Mouse (Mus musculus) cerebral cortex, adult 2 months (tissue): ENCODE results near the gene Epn1.

Experiments
- WGBS: fragments of 180-500 bp; shearing (Covaris S2); methylation state at CpG from one replicate; pipeline ENCODE4 v1.1.7; 2018; 5-methylcytosine and 5-hydroxymethylcytosine counted together

Gene Epn1

DNA sequence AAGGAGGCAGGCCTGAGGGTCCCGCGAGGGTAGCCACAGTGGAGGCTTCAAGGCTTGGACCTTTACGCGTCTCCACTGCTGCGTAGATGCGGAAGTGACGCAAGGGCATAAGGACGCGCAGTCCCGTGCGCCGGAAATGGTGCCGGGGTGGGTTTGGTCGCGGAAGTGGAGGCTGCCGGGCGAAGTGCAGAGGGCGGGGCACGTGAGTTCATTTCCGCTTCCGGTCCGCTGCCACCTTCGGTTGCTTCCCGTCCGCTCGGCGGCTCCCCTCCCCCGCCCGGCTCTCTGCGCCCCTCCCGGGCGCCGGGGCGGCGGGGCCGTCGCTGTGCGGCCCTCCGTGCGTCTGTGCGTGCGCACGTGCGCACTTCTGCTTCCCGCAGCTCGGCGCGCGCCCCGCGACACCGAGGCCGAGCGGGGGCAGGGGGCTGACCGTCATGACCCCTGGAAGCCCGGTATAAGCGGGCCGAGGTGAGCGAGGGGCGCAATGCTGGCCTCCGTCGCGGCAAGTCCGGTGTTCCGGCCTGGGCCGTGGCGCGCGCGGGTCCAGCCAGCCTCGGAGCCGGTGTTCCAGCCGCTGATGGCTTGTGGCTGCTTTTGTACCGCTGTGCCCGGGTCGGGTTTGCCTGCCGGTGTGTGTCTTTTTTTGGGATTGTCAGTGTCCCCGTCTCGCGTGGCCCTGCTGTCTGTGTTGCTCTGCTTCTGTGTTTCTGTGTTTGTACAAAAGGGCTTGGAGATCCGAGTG is at the start of gene Epn1:
Epn1 (plus strand) TSS at position 226 of the 742 bp plus-strand sequence.
- WGBS, result under 1% methylated on average over 80 of the region's 81 CpGs

DNA sequence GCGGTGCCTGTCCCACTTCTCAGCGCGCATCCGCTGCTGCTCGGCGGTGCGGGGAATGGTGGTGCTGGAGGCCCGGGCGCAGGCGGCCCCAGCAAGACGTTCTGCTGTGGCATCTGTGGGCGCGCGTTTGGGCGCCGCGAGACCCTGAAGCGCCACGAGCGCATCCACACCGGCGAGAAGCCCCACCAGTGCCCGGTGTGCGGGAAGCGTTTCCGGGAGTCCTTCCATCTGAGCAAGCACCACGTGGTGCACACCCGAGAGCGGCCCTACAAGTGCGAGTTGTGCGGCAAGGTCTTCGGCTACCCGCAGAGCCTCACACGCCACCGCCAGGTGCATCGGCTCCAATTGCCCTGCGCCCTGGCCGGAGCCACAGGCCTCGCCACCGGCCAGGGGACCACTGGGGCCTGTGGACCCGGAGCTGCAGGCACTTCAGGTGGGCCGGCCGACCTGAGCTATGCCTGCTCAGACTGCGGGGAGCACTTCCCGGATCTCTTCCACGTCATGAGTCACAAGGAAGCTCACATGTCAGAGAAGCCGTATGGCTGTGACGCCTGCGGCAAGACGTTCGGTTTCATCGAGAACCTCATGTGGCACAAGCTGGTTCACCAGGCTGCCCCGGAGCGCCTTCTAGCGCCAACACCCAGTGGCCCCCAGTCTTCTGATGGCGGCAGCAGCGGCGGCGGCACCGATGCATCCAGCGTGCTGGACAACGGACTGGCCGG is 49.3 kb upstream of the Epn1 start:
- WGBS, result 90% methylated on average over 63 of the region's 63 CpGs

DNA sequence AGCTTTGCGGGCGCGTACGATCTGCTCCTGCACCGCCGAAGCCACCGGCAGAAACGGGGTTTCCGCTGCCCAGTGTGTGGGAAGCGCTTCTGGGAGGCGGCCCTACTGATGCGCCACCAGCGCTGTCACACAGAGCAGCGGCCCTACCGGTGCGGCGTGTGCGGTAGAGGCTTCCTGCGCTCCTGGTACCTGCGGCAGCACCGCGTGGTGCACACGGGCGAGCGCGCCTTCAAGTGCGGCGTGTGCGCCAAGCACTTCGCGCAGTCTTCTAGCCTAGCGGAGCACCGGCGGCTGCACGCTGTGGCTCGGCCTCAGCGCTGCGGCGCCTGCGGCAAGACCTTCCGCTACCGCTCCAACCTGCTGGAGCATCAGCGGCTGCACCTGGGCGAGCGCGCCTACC is 48.5 kb upstream of the Epn1 start:
- 84% methylated on average over 46 of the region's 46 CpGs for WGBS

DNA sequence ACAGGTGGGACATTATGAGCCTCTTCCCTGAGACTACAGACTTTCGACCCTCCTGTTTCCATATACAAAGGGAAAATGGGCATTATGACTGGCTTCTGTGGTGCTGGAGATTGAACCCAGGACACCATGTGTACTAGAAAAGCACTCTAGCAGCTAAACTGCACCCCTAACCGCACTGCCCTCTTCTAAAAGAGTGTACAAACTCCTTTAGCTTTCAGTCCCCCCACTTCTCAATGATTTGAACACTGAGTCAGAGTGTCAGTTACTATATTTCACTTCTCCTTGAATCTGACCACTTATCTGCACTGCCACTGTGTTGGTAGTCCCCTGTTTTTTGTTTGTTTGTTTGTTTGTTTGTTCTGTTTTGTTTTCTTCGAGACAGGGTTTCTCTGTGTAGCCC is 46.2 kb upstream of the Epn1 start, which contains the start of gene 4632433K11Rik:
4632433K11Rik (plus strand) TSS at position 301 of the 400 bp plus-strand sequence.
- WGBS, result 86% methylated on average over 3 of the region's 3 CpGs

DNA sequence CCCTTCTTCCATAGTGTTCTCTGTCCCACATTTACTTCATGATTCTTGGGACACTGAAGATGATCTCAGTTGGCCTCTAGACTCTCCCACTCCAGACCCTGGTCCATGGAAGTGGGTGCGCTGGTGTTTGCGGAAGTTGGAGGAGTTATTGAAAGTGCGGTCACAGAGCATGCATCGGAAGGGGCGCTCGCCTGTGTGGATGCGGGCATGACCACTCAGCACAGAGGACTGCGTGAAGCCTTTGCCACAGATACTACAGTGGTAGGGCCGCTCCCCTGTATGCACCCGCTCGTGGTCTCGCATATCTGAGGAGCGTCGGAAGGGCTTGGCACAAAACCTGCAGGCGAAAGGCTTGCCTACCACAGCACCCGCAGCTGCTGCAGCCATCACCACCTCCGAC is 44.4 kb upstream of the Epn1 start:
- 98% methylated on average over 17 of the region's 17 CpGs for WGBS

DNA sequence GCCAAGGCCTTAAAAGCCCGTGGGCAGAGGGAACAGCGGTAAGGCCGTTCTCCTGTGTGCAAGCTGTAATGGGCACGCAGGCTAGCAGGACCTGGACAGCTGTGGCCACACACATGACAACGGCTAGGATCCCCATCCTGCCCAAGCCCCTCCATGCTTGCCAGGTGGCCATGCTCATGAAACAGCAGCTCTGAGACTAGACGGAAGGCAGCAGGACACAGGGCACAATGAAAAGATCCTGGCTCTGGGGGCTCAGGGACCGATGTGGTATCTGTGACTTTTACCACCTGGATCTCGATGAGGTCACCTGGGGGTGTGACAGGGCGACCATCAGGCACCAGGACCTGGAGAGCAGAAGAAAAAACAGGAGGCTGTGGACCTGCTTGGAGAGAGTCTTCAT is 43.9 kb upstream of the Epn1 start:
- WGBS, result 93% methylated on average over 9 of the region's 9 CpGs

DNA sequence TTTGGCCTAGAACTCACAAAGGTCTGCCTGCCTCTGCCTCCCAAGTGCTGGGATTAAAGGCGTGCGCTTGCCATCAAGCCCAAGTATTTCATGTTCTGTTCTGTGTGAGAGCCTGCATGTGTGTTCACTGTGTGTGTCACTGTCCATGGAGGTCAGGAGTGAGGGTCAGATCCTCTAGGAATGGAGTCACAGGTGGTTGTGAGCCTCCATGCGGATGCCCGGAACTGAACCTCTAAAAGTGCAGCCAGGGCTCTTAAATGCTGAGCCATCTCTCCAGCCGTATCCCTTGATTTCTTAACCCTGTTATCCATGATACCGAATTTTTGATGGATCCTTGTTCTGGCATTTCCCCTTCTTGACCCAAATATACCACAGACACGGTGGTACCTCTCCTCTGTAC is 43.0 kb upstream of the Epn1 start:
- 91% methylated on average over 7 of the region's 7 CpGs for WGBS

DNA sequence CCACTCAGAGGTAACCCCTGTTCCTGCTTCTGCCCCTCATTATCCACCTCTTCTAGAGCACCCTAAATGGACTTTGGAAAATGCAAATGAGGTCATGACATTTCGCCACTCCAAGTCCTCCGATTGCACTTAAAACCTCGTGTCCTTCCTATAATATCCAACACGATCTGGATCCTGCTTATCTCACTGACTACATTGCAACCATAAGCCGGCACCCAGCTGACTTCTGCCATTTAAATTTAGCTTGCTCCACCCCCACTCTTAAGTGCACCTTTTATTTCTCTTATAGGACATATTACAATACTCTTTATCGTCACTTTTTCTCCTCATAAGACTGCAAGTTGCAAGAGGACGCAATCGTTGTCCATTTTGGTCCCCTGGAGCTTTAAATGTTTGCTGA is 42.6 kb upstream of the Epn1 start:
- WGBS, result 67% methylated on average over 8 of the region's 8 CpGs

DNA sequence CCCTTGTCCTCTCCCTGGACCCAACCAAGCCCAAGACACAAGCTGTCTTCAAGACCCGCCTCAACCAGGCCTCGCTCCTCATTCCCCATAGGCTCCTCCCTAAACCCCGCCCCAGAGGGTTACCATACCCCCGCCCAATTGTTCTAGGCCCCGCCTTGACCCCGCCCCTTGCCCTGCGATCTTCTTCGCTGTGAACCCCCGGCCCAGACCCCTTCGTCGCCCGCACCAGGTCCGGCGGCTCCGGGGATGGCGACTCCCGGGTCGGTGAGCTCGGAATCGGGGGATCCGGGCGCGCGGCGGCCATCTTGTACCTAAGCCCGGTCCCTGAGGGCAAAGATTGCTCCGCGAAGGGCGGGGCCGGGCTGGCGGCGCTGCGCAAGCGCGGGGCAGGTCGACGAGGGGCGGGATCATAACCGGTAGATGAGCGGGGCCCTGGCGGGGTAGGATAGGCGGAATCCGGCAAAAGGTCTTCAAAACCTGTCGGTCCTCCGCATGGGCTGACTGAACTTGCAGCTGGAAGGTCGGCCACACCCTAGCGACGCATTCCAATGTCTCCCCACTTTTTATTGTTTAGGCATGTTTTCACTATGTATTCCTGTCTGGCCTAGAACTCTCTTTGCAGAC is 41.8 kb upstream of the Epn1 start, which contains the start of gene Zfp784:
Zfp784 (minus strand) TSS at position 338 of the 624 bp plus-strand sequence.
- under 1% methylated on average over 48 of the region's 48 CpGs for WGBS

DNA sequence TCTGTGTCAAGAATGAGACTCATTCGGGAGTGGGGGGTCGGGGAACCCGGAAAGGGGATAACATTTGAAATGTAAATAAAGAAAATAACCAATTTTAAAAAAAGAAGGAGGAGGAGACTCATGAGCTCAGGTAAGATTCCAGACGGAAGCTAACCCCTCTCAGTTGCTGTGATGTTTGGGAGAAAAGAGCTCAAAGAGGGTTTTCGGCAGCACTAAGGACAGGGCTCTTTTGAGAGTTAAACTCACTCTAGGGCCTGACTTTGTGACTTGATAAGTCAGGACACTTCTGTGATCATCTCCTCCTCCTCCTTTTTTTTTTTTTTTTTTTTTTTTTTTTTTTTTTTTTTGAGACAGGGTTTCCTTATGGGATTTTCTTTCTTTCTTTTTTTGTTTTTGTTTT is 41.1 kb upstream of the Epn1 start:
- 22% methylated on average over 5 of the region's 5 CpGs for WGBS

DNA sequence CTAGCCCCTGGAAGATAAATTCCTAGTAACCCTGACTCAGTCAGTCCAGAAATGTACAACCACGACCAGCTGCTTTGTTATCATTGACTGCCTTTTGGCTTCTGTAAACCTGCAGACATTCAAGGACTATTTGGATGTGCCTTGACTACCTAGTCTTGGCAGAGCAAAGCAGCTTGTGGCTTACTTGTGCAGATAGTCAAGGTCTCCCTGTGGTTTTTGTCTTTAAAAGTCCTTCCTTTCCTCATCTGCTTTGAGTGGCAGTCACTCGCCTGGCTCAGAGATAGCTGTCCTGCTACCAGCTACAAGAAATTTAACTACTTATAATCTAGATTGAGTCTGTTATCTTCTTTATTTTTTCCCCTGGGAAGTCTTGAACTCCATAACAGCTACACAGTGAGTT is 35.1 kb upstream of the Epn1 start:
- 75% methylated on average over 2 of the region's 2 CpGs for WGBS

DNA sequence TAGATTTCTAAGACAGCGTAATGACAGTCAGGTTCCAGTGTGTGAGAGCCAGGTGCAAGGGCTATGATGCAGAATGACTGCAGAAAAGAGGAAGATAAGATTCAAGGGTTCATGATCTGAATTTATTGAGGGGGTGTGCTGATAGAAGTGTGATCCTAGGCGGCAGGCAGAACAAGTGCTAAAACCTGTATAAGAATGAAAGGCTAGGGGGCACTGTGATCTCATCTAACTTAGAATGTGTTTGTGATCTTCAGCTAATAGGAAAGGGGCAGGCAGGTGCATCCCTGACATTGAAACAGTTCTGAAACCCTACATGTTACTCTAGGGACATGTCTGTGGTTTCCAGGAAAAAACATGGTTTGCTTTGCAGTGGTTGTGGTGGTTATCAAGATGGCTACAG is 33.9 kb upstream of the Epn1 start:
- 63% methylated on average over 2 of the region's 2 CpGs for WGBS

DNA sequence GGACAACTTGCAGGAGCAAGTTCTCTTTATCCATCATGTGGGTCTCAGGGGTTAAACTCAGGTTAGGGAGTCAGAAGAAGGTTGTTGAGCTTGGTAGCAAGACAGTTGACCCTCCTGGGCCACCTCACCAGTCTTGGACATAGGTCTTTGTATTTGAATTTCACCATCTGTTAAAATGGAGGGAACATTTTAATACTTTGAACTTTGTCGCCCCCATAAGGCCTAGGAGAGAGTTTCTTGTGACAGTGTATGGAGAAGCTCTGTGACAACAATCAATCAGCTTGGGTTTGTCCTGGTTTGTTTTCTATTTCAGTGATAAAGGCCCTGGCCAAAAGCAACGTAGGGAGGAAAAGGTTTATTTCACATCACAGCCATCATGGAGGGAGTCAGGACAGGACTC is 32.7 kb upstream of the Epn1 start:
- 28% methylated on average over 2 of the region's 2 CpGs for WGBS

DNA sequence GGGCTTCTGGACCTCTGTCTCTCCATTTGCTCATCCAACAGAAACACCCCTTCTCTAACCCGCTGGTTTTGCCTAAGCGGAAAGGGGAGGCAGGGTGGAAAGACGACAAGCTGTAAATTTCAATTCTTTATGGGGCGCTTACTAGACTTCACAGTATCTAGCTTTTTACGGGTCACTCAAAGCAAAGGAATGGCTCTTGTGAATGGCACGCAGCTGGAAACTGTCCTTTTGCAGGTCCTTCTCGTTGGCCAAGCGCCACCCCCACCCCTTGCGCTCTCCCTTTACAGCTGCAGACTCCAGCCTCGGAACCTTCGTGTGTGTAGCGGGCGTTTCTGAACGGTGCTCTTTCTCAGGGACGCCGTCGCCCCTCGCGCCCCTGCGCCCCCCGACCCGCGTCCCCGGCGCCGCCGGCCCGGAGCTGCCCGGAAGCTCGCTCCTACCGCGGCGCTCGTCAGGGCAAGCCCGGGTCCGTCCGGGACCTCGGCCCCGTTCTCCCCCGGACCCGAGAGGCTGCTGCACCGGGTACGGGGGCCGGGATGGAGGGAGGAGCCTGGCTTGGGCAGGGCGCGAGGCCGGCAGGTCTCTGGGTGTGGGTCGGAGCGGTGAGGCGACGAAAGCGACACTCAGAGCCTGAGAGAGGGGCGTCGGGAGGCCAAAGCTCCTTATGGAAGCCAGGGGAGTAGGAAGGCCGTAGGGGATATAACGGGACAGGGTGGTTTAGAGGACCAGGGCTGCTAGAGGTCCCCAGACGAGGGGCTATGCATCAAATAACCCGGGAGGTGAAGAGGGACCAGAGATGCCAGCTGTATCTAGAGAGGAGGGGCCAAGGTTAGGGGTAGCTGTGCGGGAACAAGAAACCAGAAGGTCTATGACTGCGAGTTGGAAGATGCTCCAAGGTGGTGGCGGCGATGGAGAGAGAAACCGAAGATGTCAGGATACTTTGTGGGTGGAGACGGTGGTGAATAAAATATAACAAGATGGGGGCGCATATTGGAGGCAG is 28.5 kb upstream of the Epn1 start, which contains the start of gene Zfp580:
Zfp580 (plus strand) TSS at position 346 of the 1,000 bp plus-strand sequence.
- WGBS, result under 1% methylated on average over 65 of the region's 65 CpGs

DNA sequence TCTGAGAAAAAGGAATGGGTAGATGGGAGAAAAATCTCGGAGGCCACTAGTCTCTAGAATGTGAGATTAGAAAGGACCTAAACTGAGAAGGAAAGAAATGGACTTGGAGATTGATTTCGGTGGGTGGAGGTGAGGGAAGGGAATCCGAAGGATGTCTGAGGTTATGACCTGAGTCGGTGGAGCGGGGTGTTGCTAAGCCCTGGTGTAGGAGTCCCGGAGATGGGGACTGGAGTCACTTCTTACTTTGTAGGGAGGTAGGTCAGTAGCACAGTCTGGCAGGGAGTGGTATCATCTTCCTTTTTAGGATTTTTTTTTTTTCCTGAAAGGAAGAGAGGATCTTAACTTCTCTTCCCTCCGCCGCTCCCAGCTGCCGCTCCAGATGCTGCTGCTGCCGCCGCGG is 27.6 kb upstream of the Epn1 start:
- 2% methylated on average over 12 of the region's 12 CpGs for WGBS

DNA sequence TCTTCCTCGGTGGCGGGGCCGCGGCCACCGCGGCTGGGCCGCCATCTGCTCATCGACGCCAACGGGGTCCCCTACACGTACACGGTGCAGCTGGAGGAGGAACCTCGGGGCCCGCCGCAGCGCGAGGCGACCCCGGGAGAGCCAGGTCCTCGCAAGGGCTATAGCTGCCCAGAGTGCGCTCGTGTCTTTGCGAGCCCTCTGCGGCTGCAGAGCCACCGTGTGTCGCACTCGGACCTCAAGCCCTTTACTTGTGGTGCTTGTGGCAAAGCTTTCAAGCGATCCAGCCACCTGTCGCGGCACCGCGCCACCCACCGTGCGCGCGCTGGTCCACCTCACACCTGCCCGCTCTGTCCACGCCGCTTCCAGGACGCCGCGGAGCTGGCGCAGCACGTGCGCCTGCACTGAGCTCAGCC is 27.1 kb upstream of the Epn1 start:
- WGBS, result 10% methylated on average over 45 of the region's 45 CpGs

DNA sequence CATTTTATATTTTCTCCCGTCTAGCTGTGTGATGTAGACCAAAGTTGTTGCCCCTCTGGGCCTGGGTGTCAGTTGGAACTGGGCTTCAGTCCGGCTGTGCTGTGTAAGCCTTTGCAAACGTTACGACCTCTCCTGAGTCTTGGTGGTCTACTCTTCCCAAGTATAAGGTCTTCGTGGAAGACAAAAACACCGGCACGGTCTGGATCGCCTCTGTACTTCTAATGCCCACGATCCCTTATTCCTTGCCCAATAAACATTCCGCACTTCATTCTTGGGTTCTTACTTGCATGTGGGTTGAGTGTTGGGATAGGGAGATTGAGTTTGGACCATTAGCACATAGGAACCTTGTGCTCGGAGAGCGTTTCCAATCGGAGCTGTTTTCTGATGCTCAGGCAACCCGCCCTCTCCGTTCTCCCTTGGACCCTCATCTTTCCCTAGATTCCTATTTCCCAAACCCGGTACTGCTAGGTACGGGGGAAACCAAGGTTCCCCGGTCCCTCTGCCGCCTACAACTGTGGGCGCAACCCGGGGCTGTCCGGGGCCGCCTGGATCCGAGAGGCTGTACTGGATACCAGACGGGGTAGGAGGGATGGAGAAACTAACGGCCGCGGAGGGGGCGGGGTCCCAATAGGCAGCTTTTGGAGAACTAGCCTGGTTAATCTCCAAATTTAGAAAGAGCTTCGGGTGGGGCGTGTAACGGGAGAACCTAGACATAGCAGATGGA is 26.4 kb upstream of the Epn1 start:
- WGBS, result 12% methylated on average over 32 of the region's 32 CpGs

DNA sequence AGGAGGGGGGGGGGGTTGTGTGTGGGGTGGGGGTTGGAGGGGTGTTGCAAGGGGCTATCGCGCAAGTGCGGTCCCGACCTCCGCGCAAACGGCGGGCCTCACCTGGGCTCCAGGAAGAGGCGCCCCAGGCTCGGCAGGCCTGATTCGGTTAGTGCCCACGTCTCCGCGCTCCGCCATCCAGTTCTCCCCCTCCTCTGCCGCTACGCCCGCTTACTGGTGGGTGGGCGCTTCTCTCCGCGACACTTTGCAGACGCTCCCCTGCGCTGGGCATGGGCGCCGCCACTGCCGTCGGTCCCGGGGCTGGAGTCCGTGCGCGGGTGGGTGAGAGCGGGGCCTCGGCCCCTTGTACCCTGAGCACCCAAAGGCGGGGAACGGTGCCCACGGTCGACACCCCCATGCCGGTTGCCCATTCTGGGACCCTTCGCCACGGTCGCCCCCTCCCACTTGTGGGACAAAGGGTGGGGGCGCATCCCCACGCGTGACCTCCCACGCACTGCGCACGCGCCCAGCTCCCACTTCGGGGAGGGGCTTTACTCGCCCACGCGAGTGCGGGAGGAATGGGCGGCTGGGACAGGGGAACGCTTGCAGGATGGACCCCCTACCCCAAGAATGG is 23.3 kb upstream of the Epn1 start:
- WGBS, result 3% methylated on average over 55 of the region's 55 CpGs

DNA sequence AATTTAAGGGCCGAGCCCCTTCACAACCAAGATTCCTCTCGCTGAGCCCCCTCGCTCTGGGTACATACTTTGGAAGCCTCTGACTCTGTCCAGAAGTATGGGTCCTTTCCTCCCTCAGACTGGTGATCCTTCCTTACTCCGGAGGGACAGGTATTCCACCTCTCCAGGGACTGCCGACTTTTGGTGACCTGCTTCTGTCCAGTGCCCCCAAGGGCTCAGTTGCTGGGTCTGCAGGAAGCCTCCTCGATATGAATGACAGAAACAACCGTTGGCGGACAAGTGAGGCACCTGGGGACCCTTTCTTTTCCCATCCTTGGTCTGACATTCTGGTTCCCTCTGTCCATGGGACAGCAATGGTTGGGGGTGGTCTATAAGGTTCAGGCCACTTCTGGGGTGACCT is 22.7 kb upstream of the Epn1 start:
- WGBS, result 27% methylated on average over 8 of the region's 8 CpGs

DNA sequence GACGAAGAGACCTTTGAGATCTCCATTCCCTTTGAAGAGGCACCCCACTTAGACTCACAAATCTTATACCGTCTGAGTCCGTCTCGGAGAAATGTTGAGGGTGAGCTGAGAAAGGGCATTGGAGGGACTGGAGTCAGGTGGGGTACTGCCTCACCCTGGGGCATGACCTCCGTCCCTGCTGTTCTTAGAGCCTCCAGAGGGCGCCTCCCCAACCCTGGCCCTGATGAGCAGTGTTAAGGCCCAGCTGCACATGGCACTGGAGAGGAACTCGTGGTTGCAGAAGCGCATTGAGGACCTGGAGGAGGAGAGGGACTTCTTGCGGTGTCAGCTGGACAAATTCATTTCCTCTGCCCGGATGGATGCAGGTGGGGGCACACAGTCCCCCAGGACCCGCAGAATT is 22.2 kb upstream of the Epn1 start:
- 40% methylated on average over 11 of the region's 11 CpGs for WGBS
